Mouse (Mus musculus): ENCODE results near the gene Dusp15. TPM values are rescaled to one million over a fixed set of nuclear protein-coding genes. Genes with fewer than 3 reads are reported as not detected.

The Dusp15 gene
- polyA plus RNA-seq, 1 experiment from 2014 or later: 0.80 TPM

DNA sequence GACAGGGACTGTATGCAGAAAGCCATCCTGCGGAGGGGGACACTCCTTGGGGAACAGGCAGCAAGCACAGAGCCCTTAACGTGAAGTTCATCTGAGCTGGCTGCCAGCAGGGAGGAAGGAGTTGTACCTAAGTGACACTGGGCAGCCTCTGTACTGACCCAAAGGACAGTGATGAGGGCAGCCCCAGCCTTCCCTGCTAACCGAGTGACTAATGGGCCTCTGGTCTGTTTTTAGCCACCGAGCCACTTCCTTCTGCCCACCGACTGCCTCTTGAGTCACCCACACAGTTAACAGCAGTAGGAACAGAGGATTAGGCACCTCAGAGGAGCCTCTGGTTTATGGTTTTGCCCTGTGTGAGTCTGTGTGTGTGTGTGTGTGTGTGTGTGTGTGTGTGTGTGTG is 24.1 kb downstream of the Dusp15 start:
- H3K9ac ChIP-seq (ENCODE audit: low read length): no peak overlapping the region
- H3K4me2 ChIP-seq (ENCODE audit: low read depth, low read length, severe bottlenecking): no peak overlapping the region
- DNase-seq (ENCODE audit: low spot score): no peak
- no peak for ATAC-seq (replicated peaks; ENCODE audit: low FRiP score)
- 76% methylated on average over 5 of the region's 5 CpGs for WGBS
- no peaks in the 10 kb centered on the region for H3K36me3 ChIP-seq (ENCODE audit: control insufficient read depth, insufficient read depth, low read length)
- H3K4me3 ChIP-seq (ENCODE audit: low read depth, low read length): no peak overlapping the region
- no peaks in the 10 kb centered on the region for H3K9me3 ChIP-seq (ENCODE audit: control insufficient read depth, low read length)
- H3K27ac ChIP-seq (ENCODE audit: low read depth, low read length): no peak overlapping the region
- H3K4me1 ChIP-seq (replicated peaks; ENCODE audit: control insufficient read depth, insufficient read depth, low read length): no peaks in the 10 kb centered on the region
- no peaks in the 10 kb centered on the region for H3K27me3 ChIP-seq (ENCODE audit: control insufficient read depth, insufficient read depth, low read length)

DNA sequence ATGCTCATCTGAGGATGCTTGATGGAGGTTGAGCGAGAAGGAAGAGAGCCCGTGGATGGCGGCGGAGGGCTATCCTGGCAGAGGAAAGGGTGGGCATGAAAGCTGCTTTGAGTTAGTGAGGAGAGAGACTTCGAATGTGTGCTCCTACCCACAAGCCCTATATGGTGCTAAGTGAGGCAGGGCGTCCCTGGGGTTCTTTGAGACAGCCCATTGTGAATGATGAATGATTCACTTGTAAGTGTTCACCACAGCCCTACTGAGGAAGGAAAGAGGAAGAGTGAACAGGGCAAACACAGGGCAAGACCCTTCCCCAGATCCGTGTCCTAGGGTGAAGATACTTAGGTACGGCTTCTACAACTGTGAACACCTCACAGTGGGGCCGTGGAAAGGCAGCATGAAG is 24.6 kb downstream of the Dusp15 start:
- Histone ChIP-seq H3K4me2 (ENCODE audit: low read depth, low read length, severe bottlenecking) (no peak overlapping the region), H3K27me3 (ENCODE audit: control insufficient read depth, insufficient read depth, low read length) (no peaks in the 10 kb centered on the region), H3K4me3 (ENCODE audit: low read depth, low read length) (no peak overlapping the region), H3K9me3 (ENCODE audit: control insufficient read depth, low read length) (no peaks in the 10 kb centered on the region), H3K27ac (ENCODE audit: low read depth, low read length) (no peak overlapping the region), H3K4me1 (replicated peaks; ENCODE audit: control insufficient read depth, insufficient read depth, low read length) (0 out of 2 replicates have a peak, but pooled peaks cover 2% of the 10 kb centered on the region), H3K36me3 (ENCODE audit: control insufficient read depth, insufficient read depth, low read length) (no peaks in the 10 kb centered on the region), H3K9ac (ENCODE audit: low read length) (no peak overlapping the region)
- 82% methylated on average over 9 of the region's 9 CpGs for WGBS
- no peak for DNase-seq (ENCODE audit: low spot score)
- ATAC-seq (replicated peaks; ENCODE audit: low FRiP score): no peak

GRCm38 (mm10) chr2:152925189-152925872 is 26.2 kb downstream of the Dusp15 start:
- ATAC-seq (replicated peaks; ENCODE audit: low FRiP score) (no peak), DNase-seq (ENCODE audit: low spot score) (no peak)
- no peak overlapping the region for H3K4me3 ChIP-seq (ENCODE audit: low read depth, low read length)
- no peaks in the 10 kb centered on the region for H3K36me3 ChIP-seq (ENCODE audit: control insufficient read depth, insufficient read depth, low read length)
- no peak overlapping the region for H3K27ac ChIP-seq (ENCODE audit: low read depth, low read length)
- H3K9me3 ChIP-seq (ENCODE audit: control insufficient read depth, low read length): no peaks in the 10 kb centered on the region
- H3K9ac ChIP-seq (ENCODE audit: low read length): no peak overlapping the region
- no peaks in the 10 kb centered on the region for H3K27me3 ChIP-seq (ENCODE audit: control insufficient read depth, insufficient read depth, low read length)
- 69% methylated on average over 11 of the region's 11 CpGs for WGBS
- no peak overlapping the region for H3K4me2 ChIP-seq (ENCODE audit: low read depth, low read length, severe bottlenecking)
- 0 out of 2 replicates have a peak, but pooled peaks cover 2% of the 10 kb centered on the region for H3K4me1 ChIP-seq (replicated peaks; ENCODE audit: control insufficient read depth, insufficient read depth, low read length)

- no peak overlapping the region for H3K4me2 ChIP-seq (ENCODE audit: low read depth, low read length, severe bottlenecking)
- no peak overlapping the region for H3K27ac ChIP-seq (ENCODE audit: low read depth, low read length)
- no peaks in the 10 kb centered on the region for H3K27me3 ChIP-seq (ENCODE audit: control insufficient read depth, insufficient read depth, low read length)
- DNase-seq (ENCODE audit: low spot score): no peak
- H3K9me3 ChIP-seq (ENCODE audit: control insufficient read depth, low read length): no peaks in the 10 kb centered on the region
- H3K4me3 ChIP-seq (ENCODE audit: low read depth, low read length): no peak overlapping the region
- 0 out of 2 replicates have a peak, but pooled peaks cover 2% of the 10 kb centered on the region for H3K4me1 ChIP-seq (replicated peaks; ENCODE audit: control insufficient read depth, insufficient read depth, low read length)
- ATAC-seq (replicated peaks; ENCODE audit: low FRiP score): no peak
- H3K9ac ChIP-seq (ENCODE audit: low read length): no peak overlapping the region
- 86% methylated on average over 5 of the region's 5 CpGs for WGBS
- H3K36me3 ChIP-seq (ENCODE audit: control insufficient read depth, insufficient read depth, low read length): no peaks in the 10 kb centered on the region
These were observed 27.0 kb downstream of the Dusp15 start for GRCm38 (mm10) chr2:152924543-152924942.

DNA sequence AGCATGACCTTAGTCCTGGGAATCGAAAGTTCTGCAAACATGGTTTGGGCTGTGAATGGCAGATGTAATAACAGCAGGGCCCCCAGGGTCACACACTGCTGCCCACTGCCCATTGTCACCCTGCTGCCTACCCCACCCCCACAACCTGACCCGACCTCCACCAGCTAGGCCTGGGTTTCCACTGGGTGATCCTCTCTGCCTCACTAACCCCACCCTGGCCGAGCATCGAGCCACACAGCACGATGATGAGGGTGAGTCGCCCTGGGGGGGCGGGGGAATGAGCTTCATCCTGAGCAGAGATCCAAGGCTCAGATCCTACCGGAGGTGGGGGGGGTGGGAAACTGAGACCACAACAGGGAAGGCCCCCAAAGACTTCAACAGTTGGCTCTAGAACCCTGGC is 27.4 kb downstream of the Dusp15 start:
- Histone ChIP-seq H3K9me3 (ENCODE audit: control insufficient read depth, low read length) (no peaks in the 10 kb centered on the region), H3K27me3 (ENCODE audit: control insufficient read depth, insufficient read depth, low read length) (no peaks in the 10 kb centered on the region), H3K4me2 (ENCODE audit: low read depth, low read length, severe bottlenecking) (no peak overlapping the region), H3K4me3 (ENCODE audit: low read depth, low read length) (no peak overlapping the region), H3K9ac (ENCODE audit: low read length) (no peak overlapping the region), H3K27ac (ENCODE audit: low read depth, low read length) (no peak overlapping the region), H3K36me3 (ENCODE audit: control insufficient read depth, insufficient read depth, low read length) (no peaks in the 10 kb centered on the region), H3K4me1 (replicated peaks; ENCODE audit: control insufficient read depth, insufficient read depth, low read length) (0 out of 2 replicates have a peak, but pooled peaks cover 2% of the 10 kb centered on the region)
- ATAC-seq (replicated peaks; ENCODE audit: low FRiP score) (no peak), DNase-seq (ENCODE audit: low spot score) (no peak)
- WGBS: 61% methylated on average over 8 of the region's 8 CpGs

DNA sequence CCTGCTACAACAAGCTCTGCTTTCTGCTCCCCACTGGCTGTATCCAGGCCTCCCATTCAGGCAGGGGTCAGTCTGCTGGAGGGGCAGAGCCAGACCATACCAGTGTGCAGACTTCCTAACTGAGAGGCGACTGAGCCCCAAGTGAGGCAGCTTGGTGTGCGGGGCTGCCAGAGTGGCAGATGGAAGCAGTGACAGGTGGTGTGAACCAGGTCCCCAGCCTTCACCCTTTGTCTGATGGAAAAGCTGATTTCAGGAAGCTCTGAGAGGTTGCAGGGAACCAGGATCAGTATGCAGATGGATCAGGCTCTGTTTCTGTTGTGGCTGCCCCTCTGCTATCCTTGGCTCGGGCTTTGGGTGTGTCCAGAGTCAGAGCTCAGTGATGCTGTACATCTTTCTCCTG is 27.9 kb downstream of the Dusp15 start:
- Histone ChIP-seq H3K27me3 (ENCODE audit: control insufficient read depth, insufficient read depth, low read length) (no peaks in the 10 kb centered on the region), H3K9ac (ENCODE audit: low read length) (no peak overlapping the region), H3K36me3 (ENCODE audit: control insufficient read depth, insufficient read depth, low read length) (no peaks in the 10 kb centered on the region), H3K9me3 (ENCODE audit: control insufficient read depth, low read length) (no peaks in the 10 kb centered on the region), H3K27ac (ENCODE audit: low read depth, low read length) (no peak overlapping the region), H3K4me3 (ENCODE audit: low read depth, low read length) (no peak overlapping the region), H3K4me1 (replicated peaks; ENCODE audit: control insufficient read depth, insufficient read depth, low read length) (0 out of 2 replicates have a peak, but pooled peaks cover 2% of the 10 kb centered on the region), H3K4me2 (ENCODE audit: low read depth, low read length, severe bottlenecking) (no peak overlapping the region)
- WGBS: 80% methylated on average over 3 of the region's 3 CpGs
- ATAC-seq (replicated peaks; ENCODE audit: low FRiP score) (no peak), DNase-seq (ENCODE audit: low spot score) (no peak)

DNA sequence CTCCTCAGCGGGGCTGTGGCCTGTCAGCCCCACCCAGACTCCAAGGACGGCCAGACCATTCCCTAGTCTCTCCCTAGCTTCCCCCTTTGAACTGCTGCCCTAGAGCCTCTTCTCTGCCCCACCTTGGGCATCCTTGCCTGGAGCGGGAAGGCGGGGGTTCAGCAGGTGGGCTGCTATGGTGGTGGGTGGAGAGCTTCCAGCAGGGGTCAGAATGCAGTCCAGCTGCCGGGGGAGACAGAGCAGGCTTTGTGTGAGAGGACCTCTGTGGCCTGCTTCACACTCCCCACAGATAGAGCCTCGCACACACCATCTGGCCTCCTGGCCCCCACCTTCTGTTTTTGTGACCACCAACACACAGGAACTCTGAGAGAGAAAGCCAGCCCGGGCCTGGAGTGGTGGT is 29.1 kb downstream of the Dusp15 start:
- H3K4me3 ChIP-seq (ENCODE audit: low read depth, low read length): no peak overlapping the region
- no peak overlapping the region for H3K4me2 ChIP-seq (ENCODE audit: low read depth, low read length, severe bottlenecking)
- H3K9me3 ChIP-seq (ENCODE audit: control insufficient read depth, low read length): no peaks in the 10 kb centered on the region
- no peaks in the 10 kb centered on the region for H3K27me3 ChIP-seq (ENCODE audit: control insufficient read depth, insufficient read depth, low read length)
- DNase-seq (ENCODE audit: low spot score) (no peak), ATAC-seq (replicated peaks; ENCODE audit: low FRiP score) (no peak)
- H3K9ac ChIP-seq (ENCODE audit: low read length): no peak overlapping the region
- H3K4me1 ChIP-seq (replicated peaks; ENCODE audit: control insufficient read depth, insufficient read depth, low read length): 0 out of 2 replicates have a peak, but pooled peaks cover 2% of the 10 kb centered on the region
- 35% methylated on average over 6 of the region's 7 CpGs for WGBS
- no peaks in the 10 kb centered on the region for H3K36me3 ChIP-seq (ENCODE audit: control insufficient read depth, insufficient read depth, low read length)
- no peak overlapping the region for H3K27ac ChIP-seq (ENCODE audit: low read depth, low read length)

DNA sequence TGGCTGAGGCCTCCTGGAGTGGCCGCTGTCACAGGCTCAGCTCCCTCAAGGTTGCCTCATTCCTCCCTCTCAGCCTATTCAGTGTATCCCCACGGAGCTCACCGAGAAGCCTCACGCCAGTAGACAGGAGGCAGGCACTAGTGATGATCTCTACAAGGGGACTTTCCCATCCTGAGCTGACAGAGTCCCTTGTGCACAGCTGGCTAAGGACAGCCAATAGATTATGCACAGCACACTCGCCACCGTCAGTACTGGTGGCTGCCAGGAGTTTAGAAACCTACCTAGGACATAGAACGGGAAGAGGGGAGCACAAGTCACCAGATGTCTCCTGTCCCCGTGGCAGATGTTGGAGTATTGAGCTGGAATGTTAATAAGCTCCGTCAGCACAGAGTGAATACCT is 33.8 kb downstream of the Dusp15 start:
- Histone ChIP-seq H3K9me3 (ENCODE audit: control insufficient read depth, low read length) (no peaks in the 10 kb centered on the region), H3K4me1 (replicated peaks; ENCODE audit: control insufficient read depth, insufficient read depth, low read length) (0 out of 2 replicates have a peak, but pooled peaks cover 2% of the 10 kb centered on the region)
- 67% methylated on average over 9 of the region's 9 CpGs for WGBS

GRCm38 (mm10) chr2:152916111-152916510 is 35.4 kb downstream of the Dusp15 start:
- H3K9ac ChIP-seq (ENCODE audit: low read length): no peak overlapping the region
- H3K4me3 ChIP-seq (ENCODE audit: low read depth, low read length): no peak overlapping the region
- 59% methylated on average over 5 of the region's 5 CpGs for WGBS
- DNase-seq (ENCODE audit: low spot score) (no peak), ATAC-seq (replicated peaks; ENCODE audit: low FRiP score) (no peak)
- no peaks in the 10 kb centered on the region for H3K4me1 ChIP-seq (replicated peaks; ENCODE audit: control insufficient read depth, insufficient read depth, low read length)
- H3K27me3 ChIP-seq (ENCODE audit: control insufficient read depth, insufficient read depth, low read length): peaks cover 19% of the 10 kb centered on the region
- H3K4me2 ChIP-seq (ENCODE audit: low read depth, low read length, severe bottlenecking): no peak overlapping the region
- H3K36me3 ChIP-seq (ENCODE audit: control insufficient read depth, insufficient read depth, low read length): no peaks in the 10 kb centered on the region
- no peak overlapping the region for H3K27ac ChIP-seq (ENCODE audit: low read depth, low read length)
- H3K9me3 ChIP-seq (ENCODE audit: control insufficient read depth, low read length): no peaks in the 10 kb centered on the region

More for the DNA sequence above, 33.8 kb downstream of the Dusp15 start:
- peaks cover 11% of the 10 kb centered on the region; the same call in 1 of the 2 replicates for H3K27me3 ChIP-seq (ENCODE audit: control insufficient read depth, insufficient read depth, low read length)
- DNase-seq (ENCODE audit: low spot score): no peak
- no peak overlapping the region for H3K27ac ChIP-seq (ENCODE audit: low read depth, low read length)
- H3K4me2 ChIP-seq (ENCODE audit: low read depth, low read length, severe bottlenecking): no peak overlapping the region
- no peak for ATAC-seq (replicated peaks; ENCODE audit: low FRiP score)
- H3K36me3 ChIP-seq (ENCODE audit: control insufficient read depth, insufficient read depth, low read length): no peaks in the 10 kb centered on the region
- H3K9ac ChIP-seq (ENCODE audit: low read length): no peak overlapping the region
- H3K4me3 ChIP-seq (ENCODE audit: low read depth, low read length): no peak overlapping the region

All from forebrain, embryonic 11.5 days (tissue).